Mouse (Mus musculus) adrenal gland, postnatal 4 days (tissue): ENCODE data around the gene Ctss. TPM values are rescaled to one million over a fixed set of nuclear protein-coding genes. Genes with fewer than 3 reads are reported as not detected.
A peak's percentile ranks its signal among the peaks of the same experiment; 100 is the strongest.

Experiments
- DNase-seq, 2 experiments: peaks; one replicate each; pipeline ENCODE4 v3.0.0; 2021 to 2022; ENCODE audit warnings: low spot score in 2 of 2, mixed read lengths in 2 of 2
- long read RNA-seq, 2 experiments: library from polyadenylated mRNA; stranded (forward); transcript quantifications; one replicate each; pipeline ENCODE4 v2.0.0; 2021
- total RNA-seq, 2 experiments: library from RNA; stranded (reverse); gene quantifications; 2 replicates each; pipeline ENCODE4 v1.2.3; 2021

The Ctss gene
- total RNA-seq, result 10 to 100 TPM; 24.5 to 30.2 TPM
- long read RNA-seq, experiment 1, transcript Ctss-202 (8 exons, 1,355 nt), result major isoform, 12 of 17 reads
- long read RNA-seq, experiment 1, partial matches to known transcripts, result 3 of 17 reads
- long read RNA-seq, experiment 1, other reads (novel, unspliced or antisense), result 1 of 17 reads
- long read RNA-seq, experiment 2, transcript Ctss-202 (8 exons, 1,355 nt), result major isoform, 21 of 27 reads
- long read RNA-seq, experiment 2, partial matches to known transcripts, result 2 of 27 reads
- long read RNA-seq, experiment 2, other reads (novel, unspliced or antisense), result 1 of 27 reads

- DNase-seq, result no peak
These were observed at the start of gene Ctss for GRCm38 (mm10) chr3:95526622-95527211. Gene Ctss (plus strand): TSS chr3:95526786.

DNA sequence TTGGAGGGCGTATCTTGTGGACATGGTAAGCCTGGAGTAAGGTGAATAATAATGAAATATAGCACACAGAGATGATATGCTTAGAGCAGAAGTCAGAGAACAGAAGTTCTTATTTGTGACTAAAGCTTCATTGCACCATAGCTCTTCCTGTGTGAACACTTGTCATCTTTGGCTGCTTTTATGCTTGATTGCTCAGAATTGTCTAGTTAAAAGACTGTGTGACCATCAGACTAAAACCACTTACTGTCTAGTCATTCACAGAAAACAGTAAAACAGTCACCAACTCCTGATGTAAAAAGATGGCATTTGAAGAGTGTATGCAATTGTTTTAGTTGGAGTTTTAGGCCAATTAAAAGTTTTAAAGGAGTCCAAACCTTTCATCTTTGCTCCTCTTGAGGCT is 47.6 kb upstream of the Ctss start:
- no peak for DNase-seq

DNA sequence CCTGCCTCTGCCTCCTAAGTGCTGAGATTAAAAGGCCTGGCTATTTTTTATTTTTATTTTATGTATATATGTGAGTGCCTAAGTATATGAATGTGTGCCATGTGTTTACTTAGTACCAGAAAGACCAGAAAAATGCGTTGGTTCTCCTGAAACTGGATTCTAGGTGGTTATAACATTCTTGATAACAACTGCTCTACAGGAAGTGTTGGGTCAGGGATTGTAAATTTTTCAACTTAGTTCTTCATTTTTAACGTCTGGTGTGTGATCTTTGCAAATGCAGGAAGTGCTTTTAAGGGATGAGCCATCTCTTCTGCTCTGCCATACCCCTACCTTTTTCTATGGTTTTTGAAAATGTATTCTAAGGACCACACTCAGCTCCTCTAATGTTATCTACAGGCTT is 40.2 kb upstream of the Ctss start:
- DNase-seq, result no peak

GRCm38 (mm10) chr3:95488679-95489078 is 37.9 kb upstream of the Ctss start:
- DNase-seq, result no peak

DNA sequence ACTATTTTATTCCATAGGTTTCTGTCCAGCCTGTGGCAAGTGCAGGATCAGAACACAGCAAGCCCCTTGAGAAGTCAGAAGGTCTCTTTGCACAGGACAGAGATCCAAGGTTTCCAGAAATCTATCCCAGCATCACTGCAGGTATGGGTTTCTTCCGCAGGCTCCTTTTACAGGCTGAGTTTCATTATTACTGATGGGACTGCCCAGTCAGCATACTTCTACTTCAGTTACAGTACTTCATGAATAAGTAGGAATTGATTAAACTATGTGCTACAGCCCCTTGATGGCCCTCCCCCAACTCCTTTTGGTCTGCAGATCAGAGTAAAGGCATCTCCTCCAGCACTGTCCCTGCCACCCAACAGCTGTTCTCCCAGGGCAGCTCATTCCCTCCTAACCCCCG is 36.3 kb upstream of the Ctss start:
- DNase-seq, result no peak

DNA sequence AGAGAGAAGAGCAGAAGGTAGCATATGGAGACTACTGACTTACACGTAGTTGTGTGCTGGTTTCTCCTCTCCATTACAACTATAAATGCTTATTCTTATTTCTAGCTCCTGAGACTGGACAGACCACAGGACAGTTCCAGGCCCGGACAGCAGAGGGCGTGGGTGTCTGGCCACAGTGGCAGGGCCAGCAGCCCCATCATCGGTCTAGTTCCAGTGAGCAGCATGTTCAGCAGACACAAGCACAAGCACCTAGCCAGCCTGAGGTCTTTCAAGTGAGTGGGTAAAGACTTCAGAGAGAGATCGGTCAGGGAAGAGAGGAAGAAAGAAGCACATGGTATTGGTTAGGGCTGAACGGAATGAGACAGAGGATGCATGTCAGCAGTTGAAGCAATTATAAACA is 32.2 kb upstream of the Ctss start:
- DNase-seq, result peak; percentile 21 to 29

DNA sequence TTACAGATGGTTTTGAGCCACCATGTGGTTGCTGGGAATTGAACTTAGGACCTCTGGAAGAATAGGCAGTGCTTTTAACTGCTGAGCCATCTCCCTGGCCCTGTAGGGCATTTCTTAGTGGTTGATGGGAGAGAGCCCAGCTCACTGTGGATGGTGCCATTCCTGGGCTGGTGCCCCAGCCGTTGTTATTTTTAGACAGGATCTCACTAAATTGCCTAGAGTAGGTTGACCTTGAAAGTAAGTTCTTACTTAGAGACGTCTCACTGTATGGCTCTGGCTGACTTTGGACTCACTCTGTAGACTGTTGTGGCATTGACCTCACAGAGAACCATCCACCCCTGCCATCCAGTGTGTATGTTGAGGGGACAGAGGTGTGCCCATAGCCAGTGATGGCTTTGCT is 28.4 kb upstream of the Ctss start:
- no peak for DNase-seq

DNA sequence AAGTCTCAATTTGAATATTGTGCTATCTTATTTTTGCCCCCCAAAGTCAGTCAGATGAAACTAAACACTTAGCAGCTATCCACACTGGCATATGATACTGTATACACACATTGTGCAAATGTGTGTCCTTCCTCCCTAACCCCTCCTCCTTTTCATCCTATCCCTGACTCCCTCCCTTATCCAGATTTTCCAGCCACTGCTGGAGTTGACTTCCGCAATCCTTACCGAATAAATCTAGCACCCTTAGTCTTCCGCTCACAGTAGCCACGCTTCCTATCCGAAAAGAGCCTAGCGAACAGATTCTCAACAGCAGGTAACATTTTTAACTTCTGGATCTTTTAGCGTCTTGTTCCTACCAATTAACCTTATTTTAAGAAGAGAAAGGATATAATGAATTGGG is 27.6 kb upstream of the Ctss start, which contains the start of gene Ctsk:
TSS of gene Ctsk (plus strand) at position 233 of the 400 bp plus-strand sequence.
- DNase-seq, result no peak

GRCm38 (mm10) chr3:95499496-95500140 is 27.0 kb upstream of the Ctss start:
- DNase-seq, result no peak

DNA sequence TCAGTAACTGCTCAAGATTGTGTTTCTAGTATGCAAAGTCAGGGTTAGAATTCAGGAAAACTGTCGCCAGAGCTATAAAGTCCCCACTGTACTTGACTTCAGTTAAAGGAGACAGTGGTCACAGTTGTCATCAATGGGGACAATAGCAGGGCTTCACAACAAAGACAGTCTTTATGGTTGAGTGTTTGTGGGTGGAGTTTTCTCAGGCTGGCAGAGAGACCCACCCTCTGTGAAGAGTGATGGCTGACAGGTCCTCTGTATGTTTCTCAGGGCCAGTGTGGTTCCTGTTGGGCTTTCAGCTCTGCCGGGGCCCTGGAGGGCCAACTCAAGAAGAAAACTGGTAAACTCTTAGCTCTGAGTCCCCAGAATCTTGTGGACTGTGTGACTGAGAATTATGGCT is 24.3 kb upstream of the Ctss start:
- no peak for DNase-seq

GRCm38 (mm10) chr3:95509348-95509747 is 17.2 kb upstream of the Ctss start:
- no peak for DNase-seq

GRCm38 (mm10) chr3:95511611-95512180 is 14.9 kb upstream of the Ctss start:
- no peak for DNase-seq

- DNase-seq, result no peak
These were observed 10.0 kb upstream of the Ctss start for GRCm38 (mm10) chr3:95516614-95517041.

- DNase-seq, result peak in 1 of 2 experiments; percentile 39
These were observed 9.1 kb upstream of the Ctss start for GRCm38 (mm10) chr3:95517493-95517898.

DNA sequence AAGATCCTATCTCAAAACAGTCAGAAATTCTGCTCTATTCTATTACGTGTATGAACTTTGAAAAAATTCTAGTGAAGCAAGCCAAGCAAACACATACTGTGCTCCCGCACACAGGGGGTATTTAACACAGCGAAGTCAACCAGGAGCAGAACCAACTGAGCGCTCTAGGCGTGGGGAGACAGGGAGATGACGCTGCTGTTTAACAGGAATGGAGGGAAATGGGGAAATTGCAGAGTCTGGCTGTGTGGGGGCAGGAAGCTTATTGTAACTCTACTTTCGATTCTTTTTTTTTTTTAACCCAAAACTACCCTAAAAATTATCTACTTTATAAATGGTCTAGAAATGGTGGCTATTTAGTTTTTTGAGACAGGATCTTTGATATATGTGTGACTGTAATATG is 7.7 kb upstream of the Ctss start:
- no peak for DNase-seq

DNA sequence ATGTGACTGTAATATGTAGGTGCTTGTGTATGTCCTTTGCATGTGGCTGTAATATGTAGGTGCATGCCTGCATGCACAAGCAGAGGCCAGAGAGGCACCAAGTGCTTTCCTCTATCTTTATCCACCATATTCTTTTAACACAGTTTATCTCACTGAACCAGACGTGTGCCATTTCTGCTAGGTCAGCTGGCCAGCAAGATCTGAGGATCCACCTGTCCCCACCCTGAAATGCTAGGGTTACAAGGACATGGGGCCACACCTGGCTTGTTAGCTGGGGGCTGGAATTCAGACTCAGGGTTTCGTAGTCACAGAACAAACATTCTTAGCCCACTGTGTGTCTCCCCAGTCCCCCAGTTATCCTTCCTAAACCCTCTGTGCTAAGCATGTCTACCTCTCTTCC is 7.3 kb upstream of the Ctss start:
- no peak for DNase-seq

- no peak for DNase-seq
These were observed 6.5 kb upstream of the Ctss start for GRCm38 (mm10) chr3:95520100-95520499.

DNA sequence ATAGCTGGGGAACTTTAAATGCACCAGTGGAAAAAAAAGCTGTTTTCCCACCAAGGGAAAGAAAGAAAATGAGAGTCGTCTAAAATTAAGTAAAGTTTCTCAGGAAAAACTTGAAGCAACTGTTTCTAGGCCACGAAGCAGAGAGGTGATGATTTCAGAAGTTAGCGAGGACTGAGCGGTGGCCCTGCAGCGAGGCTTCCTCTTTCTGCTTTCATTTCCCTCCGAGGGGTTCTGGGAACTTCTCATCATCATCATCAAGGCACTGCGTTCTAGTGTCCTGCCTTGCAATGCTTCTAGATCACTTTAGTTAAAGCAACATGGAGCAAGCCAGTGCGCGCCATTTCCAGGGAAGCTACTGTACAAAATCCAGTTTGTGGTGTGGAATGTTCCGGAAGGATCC is 5.4 kb upstream of the Ctss start:
- no peak for DNase-seq

DNA sequence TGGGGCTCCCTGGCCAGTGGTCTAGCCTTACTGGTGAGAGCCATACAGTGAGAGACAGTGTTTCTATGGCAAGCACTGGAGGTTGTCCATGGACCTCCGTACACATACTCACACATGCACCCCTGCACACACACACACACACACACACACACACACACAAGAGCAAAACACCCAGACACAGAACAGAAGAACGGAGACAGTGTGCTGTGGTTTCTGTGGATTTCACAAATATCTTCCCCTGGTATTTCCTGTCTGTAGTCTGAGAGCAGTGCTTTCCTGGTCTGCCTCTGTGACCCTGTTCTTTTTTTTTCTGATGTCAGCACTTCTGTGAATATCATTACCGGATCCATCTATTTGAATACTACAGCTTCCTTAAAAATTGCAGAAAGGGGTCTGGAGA is 2.9 kb upstream of the Ctss start:
- no peak for DNase-seq

- no peak for DNase-seq
These were observed 1.9 kb upstream of the Ctss start for GRCm38 (mm10) chr3:95524673-95525072.

- DNase-seq, result no peak
These were observed 475 bp upstream of the Ctss start for GRCm38 (mm10) chr3:95526111-95526510.

GRCm38 (mm10) chr3:95529814-95530213 is 3.2 kb downstream of the Ctss start:
- DNase-seq, result no peak
